Mouse (Mus musculus): Measurements from ENCODE around the gene Gm49380.

- TF ChIP-seq CTCF (IDR thresholded peaks at IDR 0.05), result no peak
- no peak for TF ChIP-seq EP300 (IDR thresholded peaks at IDR 0.05)
These were observed 1.2 kb upstream of the Gm49380 start for GRCm38 (mm10) chr9:44114453-44114852.

Measured in lung, postnatal 0 days (tissue).